Mouse (Mus musculus) spleen, postnatal 4 days (tissue): ENCODE data around the gene Upf2.
"Not testable (repeated sequence)": the region's sequence is repeated elsewhere in the genome, so short reads cannot be mapped to it uniquely, and the experiment has no call there.

Experiments used
- DNase-seq, 2 experiments: peaks; one replicate each; pipeline ENCODE4 v3.0.0; 2022; ENCODE audit warnings: low spot score in 2 of 2

Gene Upf2

DNA sequence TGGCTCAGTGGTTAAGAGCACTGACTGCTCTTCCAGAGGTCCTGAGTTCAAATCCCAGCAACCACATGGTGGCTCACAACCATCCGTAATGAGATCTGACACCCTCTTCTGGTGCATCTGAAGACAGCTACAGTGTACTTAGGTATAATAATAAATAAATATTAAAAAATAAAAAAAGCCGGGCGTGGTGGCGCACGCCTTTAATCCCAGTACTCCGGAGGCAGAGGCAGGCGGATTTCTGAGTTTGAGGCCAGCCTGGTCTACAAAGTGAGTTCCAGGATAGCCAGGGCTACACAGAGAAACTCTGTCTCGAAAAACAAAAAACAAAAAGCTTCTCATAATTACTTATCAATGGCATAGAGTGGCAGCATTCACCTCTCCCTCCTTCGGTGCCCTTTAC, 1.4 kb upstream of the Upf2 start:
- DNase-seq = not testable (repeated sequence)

- peak in 1 of 2 experiments; percentile 28 for DNase-seq
Measured at GRCm38 (mm10) chr2:5950305-5950704, 964 bp upstream of the Upf2 start.

DNA sequence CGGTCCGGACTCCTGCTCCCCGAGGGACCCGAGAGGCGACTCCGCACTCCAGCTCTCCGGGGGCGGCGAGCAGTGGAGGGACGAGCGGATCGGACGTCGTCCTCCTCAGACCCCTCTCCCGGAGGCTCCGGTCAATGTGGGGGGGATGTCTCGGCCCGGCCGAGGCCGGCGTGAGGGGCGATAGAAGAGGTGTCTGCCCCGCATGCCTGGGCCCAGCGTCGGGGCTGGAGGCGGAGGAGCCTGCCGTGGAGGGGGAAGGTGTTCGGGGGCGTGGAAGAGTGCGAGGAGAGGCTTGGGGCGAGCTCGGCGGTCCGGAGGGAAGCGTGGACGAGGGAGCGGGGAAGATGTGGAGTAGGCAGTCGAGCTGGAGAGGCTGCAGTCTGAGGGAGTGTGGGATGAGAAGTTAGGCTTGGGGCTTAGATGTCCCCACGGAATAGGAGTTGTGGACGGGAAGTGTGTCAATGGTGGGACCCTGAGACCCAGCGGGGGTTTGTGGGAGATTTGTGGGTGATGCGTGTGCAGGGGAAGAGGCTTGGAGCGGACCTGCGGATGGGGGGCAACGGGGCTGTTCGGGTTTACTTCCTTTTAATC, 447 bp downstream of the Upf2 start:
- peak in 1 of 2 experiments; percentile 60 for DNase-seq

GRCm38 (mm10) chr2:5957705-5958104, 6.4 kb downstream of the Upf2 start:
- peak in 1 of 2 experiments; percentile 78 for DNase-seq

DNA sequence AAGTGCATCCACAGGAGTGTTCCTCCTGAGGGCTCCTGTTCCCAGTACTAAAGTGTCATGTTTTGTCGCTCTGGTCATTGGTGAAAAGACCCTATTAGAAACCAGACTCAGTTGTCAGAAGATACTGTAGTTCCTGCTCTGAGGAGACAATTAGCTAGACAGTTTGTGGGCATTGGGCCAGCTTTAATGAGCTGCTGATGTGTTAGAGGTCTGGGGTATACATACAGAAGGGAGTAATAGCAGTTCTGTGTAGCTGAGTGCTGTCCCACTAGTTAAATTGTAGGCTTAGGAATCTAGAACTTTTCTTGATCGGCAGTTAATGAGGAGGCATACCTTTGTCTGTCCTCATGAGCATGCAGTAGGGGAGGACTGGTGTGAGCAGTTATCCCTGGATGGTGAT, 11.0 kb downstream of the Upf2 start:
- DNase-seq = no peak

GRCm38 (mm10) chr2:5963729-5964128, 12.5 kb downstream of the Upf2 start:
- not testable (repeated sequence) for DNase-seq

DNA sequence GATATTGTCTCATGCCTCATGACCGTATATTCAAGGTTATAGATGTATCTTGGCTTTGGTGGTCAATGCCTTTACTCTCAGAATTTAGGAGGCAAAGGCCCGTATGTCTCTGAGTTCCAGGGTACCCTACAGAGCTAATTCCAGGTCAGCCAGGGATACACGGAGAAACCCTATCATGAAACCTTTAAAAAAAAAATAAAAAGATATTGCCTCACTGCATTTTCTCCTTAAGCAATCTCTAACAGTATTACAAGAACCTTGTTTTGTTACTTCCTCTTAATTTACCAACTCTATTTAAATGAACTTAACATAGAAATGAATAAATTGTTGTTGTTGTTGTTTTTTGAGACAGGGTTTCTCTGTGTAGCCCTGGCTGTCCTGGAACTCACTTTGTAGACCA, 14.7 kb downstream of the Upf2 start:
- no peak for DNase-seq

DNA sequence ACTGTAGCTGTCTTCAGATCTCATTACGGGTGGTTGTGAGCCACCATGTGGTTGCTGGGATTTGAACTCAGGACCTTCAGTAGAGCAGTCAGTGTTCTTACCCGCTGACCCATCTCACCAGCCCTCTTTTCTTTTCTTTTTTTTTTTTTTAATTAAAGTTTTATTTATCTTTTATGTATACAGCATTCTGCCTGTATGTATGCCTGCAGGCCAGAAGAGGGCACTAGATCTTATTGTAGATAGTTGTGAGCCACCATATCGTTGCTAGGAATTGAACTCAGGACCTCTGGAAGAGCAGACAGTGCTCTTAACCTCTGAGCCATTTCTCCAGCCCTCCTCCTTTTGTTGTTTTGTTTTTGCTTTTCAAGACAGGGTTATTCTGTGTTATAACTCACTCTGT, 19.4 kb downstream of the Upf2 start:
- DNase-seq = not testable (repeated sequence)

GRCm38 (mm10) chr2:5977532-5977931, 26.3 kb downstream of the Upf2 start:
- DNase-seq = no peak

GRCm38 (mm10) chr2:5995538-5995937, 44.3 kb downstream of the Upf2 start:
- peak; percentile 37 to 64 for DNase-seq

- no peak for DNase-seq
Measured at GRCm38 (mm10) chr2:6003949-6004348, 52.7 kb downstream of the Upf2 start.

GRCm38 (mm10) chr2:6014532-6014931, 63.3 kb downstream of the Upf2 start:
- DNase-seq = no peak

- DNase-seq = not testable (repeated sequence)
Measured at GRCm38 (mm10) chr2:6015182-6015581, 63.9 kb downstream of the Upf2 start.

DNA sequence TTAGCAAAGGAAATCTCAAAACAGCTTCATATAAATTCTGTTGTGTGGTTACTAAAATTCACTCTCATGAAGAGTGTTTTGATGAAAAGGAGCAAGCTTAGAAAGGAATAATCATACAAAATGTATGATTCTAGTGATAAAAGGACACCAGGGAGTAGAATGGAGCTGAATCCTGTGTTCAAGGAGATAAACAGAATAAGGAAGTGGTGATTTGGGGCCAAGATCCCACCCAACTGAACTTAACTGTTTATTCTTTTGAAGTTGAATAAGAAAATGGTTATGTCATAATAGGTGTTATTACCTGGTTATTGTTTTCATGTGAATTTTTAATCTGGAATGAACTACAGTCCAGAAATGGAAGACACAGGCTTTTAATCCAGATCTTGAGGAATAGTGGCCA, 69.3 kb downstream of the Upf2 start:
- DNase-seq = no peak

DNA sequence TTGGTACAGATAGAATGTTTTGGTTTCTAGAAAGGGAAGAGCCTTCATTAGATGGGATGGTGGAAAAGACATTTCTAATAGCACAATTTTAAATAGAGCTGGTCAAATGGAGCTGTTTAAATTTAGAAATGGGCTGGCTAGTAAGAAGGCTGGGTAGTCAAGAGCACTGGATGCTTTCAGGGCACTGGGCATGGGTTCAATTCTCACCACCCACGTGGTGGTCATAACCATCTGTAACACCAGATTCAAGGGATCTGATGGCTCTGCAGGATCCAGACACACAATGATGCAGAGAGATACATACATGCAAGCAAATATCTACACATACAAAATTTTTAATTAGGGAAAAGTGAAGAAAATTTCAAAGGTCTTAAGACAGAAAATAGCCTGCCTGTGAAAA, 91.4 kb downstream of the Upf2 start:
- DNase-seq = no peak

- peak in 1 of 2 experiments; percentile 26 for DNase-seq
Measured at GRCm38 (mm10) chr2:6046796-6047195, 95.5 kb downstream of the Upf2 start.

GRCm38 (mm10) chr2:6048570-6048969, 97.3 kb downstream of the Upf2 start:
- peak in 1 of 2 experiments; percentile 44 for DNase-seq

- no peak for DNase-seq
Measured at GRCm38 (mm10) chr2:6049018-6049417, 97.7 kb downstream of the Upf2 start.

DNA sequence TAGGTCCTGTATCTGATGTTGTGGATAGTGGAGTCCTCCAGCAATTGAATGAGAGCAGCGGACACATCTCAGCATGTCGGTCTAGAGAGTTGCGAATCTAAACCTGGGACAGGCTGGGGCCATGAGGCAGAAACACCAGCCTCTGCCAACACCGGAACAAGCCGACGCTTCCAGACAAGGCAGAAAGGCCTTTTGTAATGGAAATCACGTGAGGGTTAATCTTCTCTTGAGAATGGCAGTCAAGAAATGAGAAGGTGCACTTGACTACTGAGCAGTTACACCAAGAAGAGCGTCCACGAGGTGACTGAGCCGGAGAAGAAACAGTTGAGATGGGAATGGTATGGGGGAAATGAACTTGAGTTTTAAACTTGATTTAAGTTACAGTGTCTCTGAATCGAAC, 104.2 kb downstream of the Upf2 start:
- no peak for DNase-seq

DNA sequence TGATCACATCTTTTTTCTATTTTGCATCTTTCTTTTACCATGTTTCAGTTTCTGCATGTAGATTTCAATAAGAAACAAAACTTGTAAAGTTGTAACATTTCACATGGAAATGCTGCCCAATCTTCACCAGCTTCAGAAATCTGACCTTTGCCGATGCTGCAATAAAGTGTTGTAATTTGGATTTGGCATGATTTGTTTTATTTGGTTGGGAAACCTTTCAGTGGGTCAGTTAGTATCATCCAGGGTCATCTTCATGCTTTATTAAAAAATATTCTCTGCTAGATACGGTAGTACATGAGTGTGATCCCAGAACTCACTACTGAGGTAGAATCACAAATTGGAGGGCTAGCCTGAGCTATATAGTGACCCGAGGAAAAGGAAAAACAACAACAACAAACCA, 105.2 kb downstream of the Upf2 start:
- no peak for DNase-seq

DNA sequence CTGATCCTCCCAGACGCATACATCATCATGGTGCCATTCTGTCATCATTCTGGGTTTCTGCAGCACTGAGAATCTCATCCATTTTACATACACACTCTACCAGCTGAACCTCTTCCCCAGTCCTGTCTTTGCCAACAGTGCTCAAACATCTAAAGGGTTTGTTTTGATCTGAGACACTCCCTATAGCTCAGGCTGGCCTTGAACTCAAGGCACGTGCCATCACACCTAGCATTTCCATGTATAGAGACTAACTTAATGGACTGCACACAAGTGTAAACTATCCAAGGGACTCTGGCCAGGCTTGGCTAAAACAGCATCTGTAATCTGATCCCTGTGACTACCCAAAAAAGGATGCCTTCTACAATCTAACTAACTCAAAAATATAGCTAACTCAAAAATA, 108.0 kb downstream of the Upf2 start:
- DNase-seq = no peak

DNA sequence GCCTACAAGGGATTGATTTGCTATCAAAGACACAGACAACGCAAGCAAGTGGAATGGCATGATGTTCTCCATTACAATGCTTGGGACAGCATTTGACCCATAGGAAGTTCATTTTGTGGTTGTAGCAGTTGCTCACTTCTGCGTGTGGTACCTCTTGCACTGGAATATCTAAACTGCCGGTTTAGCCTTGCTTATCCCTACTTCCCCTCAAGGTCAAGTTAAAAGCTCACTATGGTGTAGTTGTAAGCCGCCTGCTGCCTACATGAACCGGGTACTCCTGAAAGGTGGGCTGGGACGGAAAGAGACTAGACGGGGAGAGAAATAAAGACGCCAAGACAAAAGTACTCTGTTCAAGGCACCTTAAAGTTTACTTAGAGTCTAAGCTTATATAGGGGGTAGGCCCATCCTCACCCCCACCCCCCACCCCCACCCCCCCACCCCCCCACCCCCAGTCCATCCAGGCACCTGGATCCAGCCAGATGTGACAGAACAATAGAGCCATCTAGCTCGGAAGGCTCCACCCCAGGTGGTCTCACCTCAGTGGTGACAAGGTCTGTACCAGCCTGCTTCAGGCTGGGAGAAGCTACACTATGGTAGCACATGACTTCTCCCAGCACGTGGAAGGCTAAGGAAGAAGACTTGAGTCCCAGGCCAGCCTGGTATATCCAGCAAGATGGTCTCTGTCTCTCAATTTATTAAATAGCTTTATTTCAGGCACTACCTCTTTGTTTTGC, 109.0 kb downstream of the Upf2 start:
- no peak for DNase-seq

DNA sequence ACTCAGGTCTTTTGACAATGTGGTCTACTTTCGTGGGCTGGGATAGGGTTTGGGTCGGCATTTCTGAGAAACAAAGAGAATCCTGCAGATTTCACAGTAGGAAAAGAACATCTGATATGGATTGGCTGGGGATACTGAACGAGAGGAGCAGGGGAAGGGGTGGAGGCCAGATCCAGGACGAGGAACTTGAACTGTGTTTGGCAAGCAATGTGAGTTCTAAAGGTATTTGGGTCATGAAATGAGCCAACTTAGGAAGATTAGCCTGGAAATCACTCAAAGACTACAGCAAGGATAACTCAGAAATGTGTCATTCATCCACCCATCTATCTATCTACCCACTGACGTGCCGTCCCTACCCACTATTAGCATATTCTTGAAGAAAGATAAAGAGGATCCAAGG, 116.1 kb downstream of the Upf2 start:
- no peak for DNase-seq

DNA sequence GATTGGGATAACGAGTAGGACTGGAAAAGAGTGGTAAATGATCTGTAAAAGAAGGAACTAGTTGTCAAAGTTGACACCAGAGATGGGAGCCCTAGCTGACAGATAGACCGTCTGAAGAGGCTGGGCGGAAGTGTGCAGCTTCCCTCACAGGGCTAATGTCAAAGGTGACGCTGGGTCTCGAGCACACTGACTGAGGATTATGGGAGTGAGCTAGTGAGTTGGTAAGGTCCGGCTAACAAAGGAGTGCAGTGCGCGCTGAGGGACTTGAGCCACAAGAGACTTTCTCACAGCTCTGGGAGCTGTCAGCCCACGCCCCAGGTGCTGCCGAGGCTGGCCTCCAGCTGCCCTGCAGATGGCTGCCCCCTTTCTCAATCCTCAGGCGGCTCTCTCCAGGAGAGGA, 119.7 kb downstream of the Upf2 start:
- DNase-seq = no peak
